Mouse (Mus musculus) heart, embryonic 16.5 days (tissue): Measurements from ENCODE around the gene Rassf2. TPM values are rescaled to one million over a fixed set of nuclear protein-coding genes. Genes with fewer than 3 reads are reported as not detected.

Experiments used
- polyA plus RNA-seq: library from polyadenylated mRNA; unstranded; fragments of >200 nt; fragmentation: Nextera tagmentation; extraction: Ambion mirVana; gene quantifications from 2 replicates; pipeline ENCODE4 v1.2.1, GENCODE M21; 2015

Gene Rassf2
- polyA plus RNA-seq, 1 experiment from 2014 or later, result 12.5 TPM

Other genes with a start within 250 kb of the Rassf2 start
- not detected in 2 replicates for gene Erv3, start 170.5 kb downstream of the Rassf2 start, polyA plus RNA-seq
- 112 and 115 TPM in 2 replicates for gene Prnp, start 120.3 kb downstream of the Rassf2 start, polyA plus RNA-seq
- gene Prn, start 120.3 kb downstream of the Rassf2 start, polyA plus RNA-seq, result not detected in 2 replicates
- gene Prnd, start 79.4 kb downstream of the Rassf2 start, polyA plus RNA-seq, result 22.7 and 25.2 TPM in 2 replicates
- gene Slc23a2, start 114.8 kb upstream of the Rassf2 start, polyA plus RNA-seq, result 9.5 and 10.4 TPM in 2 replicates
- gene Tmem230, start 217.5 kb upstream of the Rassf2 start, polyA plus RNA-seq, result 37.3 and 46.5 TPM in 2 replicates
- gene Pcna, start 223.1 kb upstream of the Rassf2 start, polyA plus RNA-seq, result 151 and 206 TPM in 2 replicates
- 24.6 and 28.2 TPM in 2 replicates for gene Cds2, start 232.9 kb upstream of the Rassf2 start, polyA plus RNA-seq